Mouse (Mus musculus) midbrain, embryonic 14.5 days (tissue): Measurements from ENCODE around the gene Exd1. TPM values are rescaled to one million over a fixed set of nuclear protein-coding genes. Genes with fewer than 3 reads are reported as not detected.

Experiments
- ATAC-seq: fragments of 200-750 bp; cut with Nextera tagmentation; 2 replicates; pipeline ENCODE4 v1.8.0; 2017; ENCODE audit warnings: moderate number of reproducible peaks, moderate library complexity; ENCODE audit not compliant: low FRiP score, low TSS enrichment
- DNase-seq: peaks from one replicate; pipeline ENCODE4 v3.0.0-alpha.2; 2015
- H3K27ac ChIP-seq: fragments of 300-500 bp; sonication (generic); replicated peaks from 2 replicates; pipeline ENCODE4 v1.5.1; 2014; ENCODE audit warnings: mild to moderate bottlenecking, low read depth, low read length, moderate library complexity
- H3K27me3 ChIP-seq: fragments of 300-500 bp; sonication (generic); 2 replicates; pipeline ENCODE4 v1.6.1; 2014; ENCODE audit warnings: low read length, control low read depth, mixed read lengths; ENCODE audit not compliant: control insufficient read depth, insufficient read depth
- H3K36me3 ChIP-seq: fragments of 300-500 bp; sonication (generic); 2 replicates; pipeline ENCODE4 v1.6.1; 2014; ENCODE audit warnings: low read length, control low read depth; ENCODE audit not compliant: control insufficient read depth, insufficient read depth
- H3K4me1 ChIP-seq: fragments of 300-500 bp; sonication (generic); 2 replicates; pipeline ENCODE4 v1.6.1; 2014; ENCODE audit warnings: mild to moderate bottlenecking, antibody characterized with exemption, low read length, control low read depth; ENCODE audit not compliant: control insufficient read depth, insufficient read depth
- H3K4me2 ChIP-seq: fragments of 300-500 bp; sonication (generic); 2 replicates; pipeline ENCODE4 v1.6.1; 2014; ENCODE audit warnings: mild to moderate bottlenecking, low read length, moderate library complexity
- H3K4me3 ChIP-seq: fragments of 300-500 bp; sonication (generic); replicated peaks from 2 replicates; pipeline ENCODE4 v1.5.1; 2014; ENCODE audit warnings: low read depth, low read length
- H3K9ac ChIP-seq: fragments of 300-500 bp; sonication (generic); replicated peaks from 2 replicates; pipeline ENCODE4 v1.6.1; 2014; ENCODE audit warnings: mild to moderate bottlenecking, low read length, moderate library complexity
- H3K9me3 ChIP-seq: fragments of 300-500 bp; sonication (generic); 2 replicates; pipeline ENCODE4 v1.6.1; 2016; ENCODE audit warnings: low read length, control low read depth, mixed read lengths; ENCODE audit not compliant: control insufficient read depth
- WGBS: fragments of 180-500 bp; shearing (Covaris S2); extraction: QIAGEN DNeasy Blood & Tissue Kit; methylation state at CpG from one replicate; pipeline ENCODE4 v1.1.7; 2014; 5-methylcytosine and 5-hydroxymethylcytosine counted together
- polyA plus RNA-seq: library from polyadenylated mRNA; unstranded; fragments of >200 nt; fragmentation: Nextera tagmentation; extraction: Ambion mirVana; gene quantifications from 2 replicates; pipeline ENCODE4 v1.2.1, GENCODE M21; 2014

The Exd1 gene
- polyA plus RNA-seq, 1 experiment from 2014 or later = 0.50 TPM

GRCm38 (mm10) chr2:119491953-119492352 lies 55.5 kb downstream of the Exd1 start:
- DNase-seq (no peak), ATAC-seq (no peak)
- Histone ChIP-seq H3K27ac (no peak overlapping the region), H3K4me1 (no peaks in the 10 kb centered on the region), H3K4me2 (no peak overlapping the region), H3K9me3 (no peaks in the 10 kb centered on the region), H3K9ac (no peak overlapping the region), H3K4me3 (no peak overlapping the region), H3K27me3 (no peaks in the 10 kb centered on the region), H3K36me3 (no peaks in the 10 kb centered on the region)
- 63% methylated on average over 5 of the region's 5 CpGs for WGBS

GRCm38 (mm10) chr2:119486488-119486887 lies 60.9 kb downstream of the Exd1 start:
- WGBS = 10% methylated on average over 4 of the region's 4 CpGs
- Histone ChIP-seq H3K36me3 (no peaks in the 10 kb centered on the region), H3K4me1 (no peaks in the 10 kb centered on the region), H3K27ac (no peak overlapping the region), H3K4me3 (no peak overlapping the region), H3K9ac (no peak overlapping the region), H3K27me3 (no peaks in the 10 kb centered on the region), H3K4me2 (no peak overlapping the region), H3K9me3 (no peaks in the 10 kb centered on the region)
- ATAC-seq (no peak), DNase-seq (peak; percentile 14)

- H3K27ac ChIP-seq = no peak overlapping the region
- 96% methylated on average over 1 of the region's 1 CpGs for WGBS
- H3K36me3 ChIP-seq = no peaks in the 10 kb centered on the region
- H3K9ac ChIP-seq = no peak overlapping the region
- H3K27me3 ChIP-seq = no peaks in the 10 kb centered on the region
- no peak overlapping the region for H3K4me2 ChIP-seq
- ATAC-seq (no peak), DNase-seq (no peak)
- H3K4me1 ChIP-seq = 0 out of 2 replicates have a peak, but pooled peaks cover 5% of the 10 kb centered on the region
- H3K9me3 ChIP-seq = no peaks in the 10 kb centered on the region
- no peak overlapping the region for H3K4me3 ChIP-seq
Observed at GRCm38 (mm10) chr2:119482307-119482706, 65.1 kb downstream of the Exd1 start.

- DNase-seq = no peak
- 14% methylated on average over 9 of the region's 9 CpGs for WGBS
- peak overlapping the region; percentile 84 for H3K27ac ChIP-seq
- H3K9ac ChIP-seq = peak overlapping the region; percentile 98
- ATAC-seq = no peak; the same call in 1 of the 2 replicates
- H3K27me3 ChIP-seq = no peaks in the 10 kb centered on the region
- peak overlapping the region; percentile 70 for H3K4me2 ChIP-seq
- peak overlapping the region; percentile 91 for H3K4me3 ChIP-seq
- peaks cover 12% of the 10 kb centered on the region; the same call in 1 of the 2 replicates for H3K4me1 ChIP-seq
- H3K36me3 ChIP-seq = no peaks in the 10 kb centered on the region
- H3K9me3 ChIP-seq = no peaks in the 10 kb centered on the region
Observed at GRCm38 (mm10) chr2:119478397-119478749, 69.1 kb downstream of the Exd1 start.

GRCm38 (mm10) chr2:119477571-119478396 lies 69.6 kb downstream of the Exd1 start, which contains the start of gene Ino80:
Ino80 (minus strand) TSS chr2:119477687.
- Histone ChIP-seq H3K27me3 (no peaks in the 10 kb centered on the region), H3K27ac (peak within 1 kb of the TSS; percentile 98), H3K4me2 (peak within 1 kb of the TSS; percentile 84), H3K4me1 (peaks cover 12% of the 10 kb centered on the region; the same call in 1 of the 2 replicates), H3K9me3 (no peaks in the 10 kb centered on the region), H3K4me3 (peak within 1 kb of the TSS; percentile 91), H3K36me3 (no peaks in the 10 kb centered on the region), H3K9ac (peak within 1 kb of the TSS; percentile 98)
- DNase-seq = peak; percentile 99
- WGBS = under 1% methylated on average over 56 of the region's 72 CpGs
- ATAC-seq = peak; percentile 96

GRCm38 (mm10) chr2:119476621-119477391 lies 70.6 kb downstream of the Exd1 start:
- Histone ChIP-seq H3K9ac (peak overlapping the region; percentile 98), H3K36me3 (no peaks in the 10 kb centered on the region), H3K9me3 (no peaks in the 10 kb centered on the region), H3K4me3 (peak overlapping the region; percentile 91), H3K27me3 (no peaks in the 10 kb centered on the region), H3K4me2 (peak overlapping the region; percentile 84), H3K27ac (peak overlapping the region; percentile 98), H3K4me1 (peaks cover 12% of the 10 kb centered on the region; the same call in 1 of the 2 replicates)
- peak; percentile 79 for DNase-seq
- 0% methylated on average over 43 of the region's 44 CpGs for WGBS
- ATAC-seq = peak; percentile 74

- Histone ChIP-seq H3K4me2 (peak overlapping the region; percentile 84), H3K27ac (no peak overlapping the region), H3K36me3 (no peaks in the 10 kb centered on the region), H3K9ac (peak overlapping the region; percentile 98; the same call in 1 of the 2 replicates), H3K27me3 (no peaks in the 10 kb centered on the region), H3K9me3 (no peaks in the 10 kb centered on the region), H3K4me1 (peaks cover 12% of the 10 kb centered on the region; the same call in 1 of the 2 replicates), H3K4me3 (peak overlapping the region; percentile 91)
- WGBS = 33% methylated on average over 7 of the region's 7 CpGs
- ATAC-seq = no peak
- no peak for DNase-seq
Observed at GRCm38 (mm10) chr2:119476166-119476565, 71.3 kb downstream of the Exd1 start.
